Mouse (Mus musculus): ENCODE measurements at regions not wholly inside any gene's neighbourhood (a gene's known extent, or its start where the extent isn't known, plus 50 kb on each side); places are given as distances from the start of the nearest gene placed in this dataset.

DNA sequence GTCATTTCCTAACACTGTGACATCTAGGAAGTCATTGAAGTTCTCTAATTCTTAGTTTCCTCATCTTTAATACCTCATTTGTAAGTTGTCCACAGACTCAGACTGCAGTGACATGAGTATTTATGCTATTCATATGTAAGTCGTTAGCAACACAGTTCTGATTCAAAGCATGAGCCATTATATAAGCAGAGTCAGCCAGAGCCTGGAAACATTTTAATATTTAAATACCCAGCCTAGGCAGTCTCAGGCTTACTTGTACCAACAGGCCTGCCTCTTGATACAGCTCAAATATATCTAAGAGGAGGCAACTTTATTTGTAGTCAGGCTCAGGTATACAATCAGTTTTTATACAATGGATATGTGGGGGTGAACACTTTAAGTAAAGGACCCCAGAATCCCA, 534.8 kb upstream of the Gm26657 start:
- no peak overlapping the region for H3K9ac ChIP-seq
- no peaks in the 10 kb centered on the region for H3K27me3 ChIP-seq (replicated peaks)
- WGBS = 56% methylated on average over 1 of the region's 1 CpGs
- no peak overlapping the region for H3K4me2 ChIP-seq
- no peaks in the 10 kb centered on the region for H3K9me3 ChIP-seq
- no peak overlapping the region for H3K4me3 ChIP-seq (replicated peaks)
- no peak for ATAC-seq (ENCODE audit: insufficient read depth, low FRiP score, low read depth)
- no peaks in the 10 kb centered on the region for H3K4me1 ChIP-seq
- H3K27ac ChIP-seq = no peak overlapping the region
- H3K36me3 ChIP-seq = no peaks in the 10 kb centered on the region

DNA sequence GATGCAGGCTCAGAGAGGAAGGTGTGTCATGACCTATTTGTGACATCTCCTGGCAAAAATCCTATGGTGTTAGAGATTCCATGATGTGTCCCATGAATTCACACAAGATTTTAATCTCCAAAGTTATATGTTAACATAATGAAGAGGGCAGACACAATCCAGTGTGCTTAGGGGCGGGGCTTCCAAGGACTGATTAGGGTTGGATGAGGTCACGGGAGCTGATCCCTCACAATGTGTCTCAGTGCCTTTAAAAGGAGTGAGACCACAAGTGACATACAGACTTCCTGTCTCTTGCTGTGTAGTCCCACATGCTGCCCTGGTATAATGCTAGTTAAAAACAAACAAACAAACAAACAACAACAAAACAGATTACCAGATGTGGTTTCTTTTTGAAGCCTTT, 546.5 kb upstream of the Gm26657 start:
- no peak for ATAC-seq (ENCODE audit: insufficient read depth, low FRiP score, low read depth)
- WGBS = 66% methylated on average over 2 of the region's 2 CpGs
- Histone ChIP-seq H3K36me3 (no peaks in the 10 kb centered on the region), H3K9me3 (no peaks in the 10 kb centered on the region), H3K4me3 (replicated peaks) (no peak overlapping the region), H3K4me1 (no peaks in the 10 kb centered on the region), H3K27ac (no peak overlapping the region), H3K4me2 (no peak overlapping the region), H3K27me3 (replicated peaks) (no peaks in the 10 kb centered on the region), H3K9ac (no peak overlapping the region)

DNA sequence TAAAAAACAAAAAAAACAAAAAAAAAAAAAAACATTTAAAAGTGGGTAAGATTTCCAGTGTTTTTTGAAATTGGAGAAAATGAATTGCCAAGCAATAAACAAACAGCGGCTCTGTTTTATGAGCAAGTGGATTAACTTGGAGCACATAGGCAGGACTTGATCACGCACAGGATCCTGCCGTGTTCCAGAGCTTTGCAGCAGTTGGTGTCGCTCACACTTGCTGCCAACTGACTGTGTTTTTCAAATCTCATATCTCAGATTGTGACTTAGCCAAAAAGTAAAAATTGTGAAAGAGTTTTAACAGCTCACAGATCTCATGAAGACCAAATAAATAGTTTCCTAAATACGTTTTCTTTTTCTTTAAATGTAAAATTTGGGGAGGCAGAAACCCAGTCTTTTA, 547.4 kb upstream of the Gm26657 start:
- Histone ChIP-seq H3K4me1 (no peaks in the 10 kb centered on the region), H3K36me3 (no peaks in the 10 kb centered on the region), H3K9ac (no peak overlapping the region), H3K4me3 (replicated peaks) (no peak overlapping the region), H3K27me3 (replicated peaks) (no peaks in the 10 kb centered on the region), H3K27ac (no peak overlapping the region), H3K4me2 (no peak overlapping the region), H3K9me3 (no peaks in the 10 kb centered on the region)
- WGBS = 68% methylated on average over 5 of the region's 5 CpGs
- ATAC-seq (ENCODE audit: insufficient read depth, low FRiP score, low read depth) = no peak

DNA sequence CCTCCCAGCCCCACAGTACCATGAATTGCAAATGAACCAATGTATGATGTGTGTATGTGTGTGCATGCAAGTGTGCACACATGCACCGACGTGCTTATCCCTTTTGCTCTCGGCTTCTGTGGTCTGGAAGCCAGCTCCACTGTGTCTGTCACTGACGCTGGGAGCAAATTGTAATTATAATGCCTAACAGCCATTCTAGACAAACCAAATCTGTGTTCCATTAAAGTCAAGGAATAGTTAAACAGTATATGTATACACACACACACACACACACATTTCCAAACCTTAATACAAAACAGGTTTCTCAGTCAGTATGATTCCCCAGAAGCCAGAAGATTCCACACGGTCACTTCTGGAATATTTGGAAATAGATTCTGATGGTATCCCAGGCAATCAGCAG, 560.3 kb upstream of the Gm26657 start:
- WGBS = 76% methylated on average over 5 of the region's 5 CpGs
- no peaks in the 10 kb centered on the region for H3K9me3 ChIP-seq
- no peak overlapping the region for H3K9ac ChIP-seq
- no peaks in the 10 kb centered on the region for H3K36me3 ChIP-seq
- H3K4me1 ChIP-seq = no peaks in the 10 kb centered on the region
- ATAC-seq (ENCODE audit: insufficient read depth, low FRiP score, low read depth) = no peak
- no peak overlapping the region for H3K4me2 ChIP-seq
- no peaks in the 10 kb centered on the region for H3K27me3 ChIP-seq (replicated peaks)
- H3K27ac ChIP-seq = no peak overlapping the region
- H3K4me3 ChIP-seq (replicated peaks) = no peak overlapping the region

DNA sequence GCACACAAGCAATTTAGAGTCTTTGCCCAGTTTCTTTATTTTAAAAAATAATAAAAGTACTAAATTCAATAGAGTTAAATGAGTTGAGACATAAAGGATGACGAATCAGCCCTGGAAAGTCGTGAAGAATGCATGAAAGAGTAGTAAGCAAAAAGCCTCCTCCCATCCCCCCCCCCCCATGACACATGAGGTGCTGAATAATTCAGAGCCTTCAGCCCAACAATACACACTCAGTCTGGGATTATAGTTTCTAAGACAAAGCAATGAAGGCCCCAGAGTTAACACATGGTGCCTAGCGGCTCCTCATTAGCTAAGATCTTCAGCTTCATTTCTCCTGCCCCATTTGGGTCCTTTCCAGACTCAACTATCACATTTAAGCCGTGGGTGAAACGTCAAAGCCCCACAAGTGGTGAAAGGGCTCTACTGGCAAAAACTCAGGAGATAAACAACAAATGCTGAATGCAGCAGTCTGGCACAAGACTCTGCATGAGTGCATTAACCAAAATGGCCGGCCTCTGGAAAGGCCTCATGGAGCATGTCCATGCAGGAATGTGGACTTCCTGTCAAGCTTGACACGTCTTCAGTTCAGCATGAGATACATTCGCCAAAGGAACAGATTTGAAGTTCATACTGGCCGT, 560.9 kb upstream of the Gm26657 start:
- Histone ChIP-seq H3K27ac (no peak overlapping the region), H3K9me3 (no peaks in the 10 kb centered on the region), H3K4me3 (replicated peaks) (no peak overlapping the region), H3K36me3 (no peaks in the 10 kb centered on the region), H3K4me1 (no peaks in the 10 kb centered on the region), H3K9ac (no peak overlapping the region), H3K27me3 (replicated peaks) (no peaks in the 10 kb centered on the region), H3K4me2 (no peak overlapping the region)
- ATAC-seq (ENCODE audit: insufficient read depth, low FRiP score, low read depth) = no peak
- WGBS = 70% methylated on average over 9 of the region's 9 CpGs

DNA sequence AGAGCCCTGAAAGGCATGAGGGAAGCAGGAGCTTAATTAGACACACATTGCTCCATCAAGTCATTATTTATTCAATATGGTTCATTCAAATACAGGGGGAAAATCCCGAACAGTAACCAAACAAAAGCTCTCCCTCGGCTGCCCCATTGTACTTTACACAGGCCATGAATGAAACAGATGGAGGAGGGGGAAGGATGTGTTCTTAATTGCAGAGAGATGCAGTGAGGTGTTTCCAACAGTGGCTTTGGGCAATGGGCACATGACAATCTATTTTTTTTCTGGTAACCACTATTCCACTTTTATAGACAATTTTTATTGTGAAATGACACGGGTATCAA, 578.6 kb upstream of the Gm26657 start:
- H3K9ac ChIP-seq = no peak overlapping the region
- no peak overlapping the region for H3K4me3 ChIP-seq (replicated peaks)
- H3K4me2 ChIP-seq = no peak overlapping the region
- no peaks in the 10 kb centered on the region for H3K4me1 ChIP-seq
- H3K27me3 ChIP-seq (replicated peaks) = no peaks in the 10 kb centered on the region
- ATAC-seq (ENCODE audit: insufficient read depth, low FRiP score, low read depth) = no peak
- H3K27ac ChIP-seq = no peak overlapping the region
- no peaks in the 10 kb centered on the region for H3K36me3 ChIP-seq
- H3K9me3 ChIP-seq = no peaks in the 10 kb centered on the region
- 64% methylated on average over 3 of the region's 3 CpGs for WGBS

DNA sequence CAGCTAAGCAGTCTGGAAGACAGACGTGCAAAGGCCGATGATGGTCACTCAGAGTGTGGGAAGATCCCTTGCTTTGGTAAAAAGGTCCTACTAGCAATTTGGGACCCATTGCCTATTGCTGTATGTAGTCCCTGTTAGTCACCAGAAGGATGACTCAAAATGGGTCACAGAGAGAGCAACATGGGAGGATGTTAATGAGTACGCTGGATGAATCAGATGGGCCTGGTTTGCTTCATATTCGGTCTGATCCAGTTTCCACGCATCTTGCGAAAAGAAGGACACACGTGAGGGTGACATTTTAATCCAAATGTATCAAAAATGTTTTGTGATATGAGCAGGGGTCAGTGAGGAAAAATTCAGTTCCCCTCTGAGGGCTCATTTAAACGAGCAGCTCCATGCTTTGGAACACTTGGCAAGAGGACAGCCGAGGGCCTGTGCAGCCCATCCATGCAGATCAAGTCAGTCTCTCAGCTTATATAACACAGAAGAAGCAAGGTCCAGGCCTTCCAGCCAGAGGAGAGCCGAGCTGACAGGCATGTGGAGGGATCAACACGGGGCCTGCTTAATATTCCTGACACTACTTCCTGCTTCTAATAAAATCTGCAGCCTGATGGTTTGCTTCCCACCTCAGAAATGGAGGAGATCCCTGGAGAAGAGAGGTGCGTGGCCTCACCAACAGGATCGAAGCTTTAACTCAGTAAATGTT, 579.2 kb upstream of the Gm26657 start:
- H3K4me1 ChIP-seq = no peaks in the 10 kb centered on the region
- H3K9me3 ChIP-seq = no peaks in the 10 kb centered on the region
- no peak overlapping the region for H3K9ac ChIP-seq
- WGBS = 75% methylated on average over 13 of the region's 13 CpGs
- no peak overlapping the region for H3K4me2 ChIP-seq
- H3K4me3 ChIP-seq (replicated peaks) = no peak overlapping the region
- no peaks in the 10 kb centered on the region for H3K27me3 ChIP-seq (replicated peaks)
- no peak overlapping the region for H3K27ac ChIP-seq
- no peaks in the 10 kb centered on the region for H3K36me3 ChIP-seq
- no peak for ATAC-seq (ENCODE audit: insufficient read depth, low FRiP score, low read depth)

DNA sequence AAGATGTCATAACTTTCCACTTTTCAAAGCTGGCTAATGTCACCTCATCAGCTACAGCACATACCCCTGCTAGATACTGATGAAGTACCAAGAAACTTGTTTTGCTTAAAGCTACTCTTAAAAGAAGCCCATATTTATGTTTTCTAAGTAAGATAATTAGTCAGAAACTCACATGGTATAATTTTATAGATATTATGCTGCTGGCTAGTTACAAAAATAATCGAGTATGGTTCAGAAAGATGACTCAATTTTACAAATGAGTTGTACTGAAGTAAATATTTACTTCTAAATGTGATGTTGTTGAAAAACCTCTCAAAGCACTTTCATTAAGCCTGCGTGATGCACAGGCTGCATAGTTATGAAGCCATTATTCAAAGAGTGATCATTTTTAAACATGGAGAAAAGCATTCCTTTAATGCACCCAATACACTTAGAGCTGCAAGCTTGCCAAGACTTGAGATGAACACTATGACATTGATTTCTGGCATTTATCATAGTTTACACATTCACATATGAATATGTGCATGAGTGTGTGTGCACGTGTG, 582.3 kb upstream of the Gm26657 start:
- H3K9ac ChIP-seq = no peak overlapping the region
- no peak overlapping the region for H3K27ac ChIP-seq
- no peak overlapping the region for H3K4me3 ChIP-seq (replicated peaks)
- no peaks in the 10 kb centered on the region for H3K36me3 ChIP-seq
- 48% methylated on average over 3 of the region's 3 CpGs for WGBS
- no peak overlapping the region for H3K4me2 ChIP-seq
- H3K27me3 ChIP-seq (replicated peaks) = no peaks in the 10 kb centered on the region
- ATAC-seq (ENCODE audit: insufficient read depth, low FRiP score, low read depth) = no peak
- no peaks in the 10 kb centered on the region for H3K4me1 ChIP-seq
- H3K9me3 ChIP-seq = no peaks in the 10 kb centered on the region

DNA sequence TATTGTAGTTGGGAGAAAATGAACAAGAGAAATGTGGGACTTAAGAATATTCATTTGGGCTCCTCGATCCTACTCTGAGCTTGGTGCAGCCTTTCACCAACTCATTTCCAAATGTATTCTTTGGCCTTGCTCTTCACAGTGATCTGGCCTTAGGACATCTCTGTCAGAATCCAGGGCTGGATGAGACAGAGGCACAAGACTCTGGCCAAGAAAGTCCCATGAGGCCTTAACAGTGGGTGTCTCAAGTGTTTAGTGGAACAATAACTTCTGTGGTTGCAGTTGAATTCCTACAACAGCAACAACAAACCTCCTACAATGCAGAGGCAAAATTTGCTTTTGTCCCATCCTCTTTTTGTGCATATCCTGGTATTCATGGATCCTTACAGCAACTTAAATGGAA, 589.2 kb upstream of the Gm26657 start:
- Histone ChIP-seq H3K9me3 (no peaks in the 10 kb centered on the region), H3K36me3 (no peaks in the 10 kb centered on the region), H3K9ac (no peak overlapping the region), H3K4me3 (replicated peaks) (no peak overlapping the region), H3K27ac (no peak overlapping the region), H3K27me3 (replicated peaks) (no peaks in the 10 kb centered on the region), H3K4me1 (no peaks in the 10 kb centered on the region), H3K4me2 (no peak overlapping the region)
- WGBS = 94% methylated on average over 1 of the region's 1 CpGs
- ATAC-seq (ENCODE audit: insufficient read depth, low FRiP score, low read depth) = no peak

DNA sequence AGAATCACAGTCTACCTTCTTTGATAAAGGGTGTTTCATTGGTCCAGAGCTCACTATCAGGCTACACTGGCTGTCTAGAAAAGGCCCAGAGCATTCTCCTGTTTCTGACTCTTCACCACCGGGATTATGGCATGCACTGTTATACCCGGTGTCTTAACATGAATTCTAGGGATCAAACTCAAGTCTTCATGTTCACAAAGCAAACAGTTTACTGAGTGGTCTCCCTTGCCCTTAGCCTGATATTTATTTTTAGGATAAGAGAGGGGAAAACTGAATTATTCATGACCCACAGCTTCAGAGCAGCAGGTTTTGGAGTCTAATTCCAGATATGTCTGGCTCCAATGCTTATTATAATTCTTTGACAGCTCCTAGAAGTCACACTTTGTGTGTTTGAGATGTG, 596.0 kb upstream of the Gm26657 start:
- Histone ChIP-seq H3K4me1 (no peaks in the 10 kb centered on the region), H3K9me3 (no peaks in the 10 kb centered on the region), H3K27ac (no peak overlapping the region), H3K27me3 (replicated peaks) (no peaks in the 10 kb centered on the region), H3K36me3 (no peaks in the 10 kb centered on the region), H3K4me3 (replicated peaks) (no peak overlapping the region), H3K9ac (no peak overlapping the region), H3K4me2 (no peak overlapping the region)
- 89% methylated on average over 2 of the region's 2 CpGs for WGBS
- no peak for ATAC-seq (ENCODE audit: insufficient read depth, low FRiP score, low read depth)

DNA sequence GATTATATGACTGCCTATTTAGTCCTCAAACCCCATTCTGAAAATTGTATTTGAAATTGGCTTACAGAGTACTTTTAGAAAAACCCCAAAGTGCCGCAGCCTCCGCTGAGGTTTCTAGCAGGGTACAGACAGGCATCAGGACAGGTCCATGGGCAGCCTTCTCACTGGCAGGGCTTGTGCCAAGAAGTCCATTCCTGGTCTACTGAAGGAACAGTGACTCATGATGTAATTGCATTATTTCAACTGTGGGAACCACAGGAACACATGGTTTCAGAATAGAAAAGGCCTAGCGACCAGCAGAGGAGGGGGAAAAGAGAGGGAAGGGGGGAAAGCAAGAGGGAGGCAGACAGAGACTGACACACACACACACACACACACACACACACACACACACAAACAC, 603.0 kb upstream of the Gm26657 start:
- Histone ChIP-seq H3K4me1 (no peaks in the 10 kb centered on the region), H3K36me3 (no peaks in the 10 kb centered on the region), H3K9me3 (no peaks in the 10 kb centered on the region), H3K4me3 (replicated peaks) (no peak overlapping the region), H3K27me3 (replicated peaks) (no peaks in the 10 kb centered on the region), H3K9ac (no peak overlapping the region), H3K4me2 (no peak overlapping the region), H3K27ac (no peak overlapping the region)
- WGBS = 91% methylated on average over 3 of the region's 3 CpGs
- no peak for ATAC-seq (ENCODE audit: insufficient read depth, low FRiP score, low read depth)

DNA sequence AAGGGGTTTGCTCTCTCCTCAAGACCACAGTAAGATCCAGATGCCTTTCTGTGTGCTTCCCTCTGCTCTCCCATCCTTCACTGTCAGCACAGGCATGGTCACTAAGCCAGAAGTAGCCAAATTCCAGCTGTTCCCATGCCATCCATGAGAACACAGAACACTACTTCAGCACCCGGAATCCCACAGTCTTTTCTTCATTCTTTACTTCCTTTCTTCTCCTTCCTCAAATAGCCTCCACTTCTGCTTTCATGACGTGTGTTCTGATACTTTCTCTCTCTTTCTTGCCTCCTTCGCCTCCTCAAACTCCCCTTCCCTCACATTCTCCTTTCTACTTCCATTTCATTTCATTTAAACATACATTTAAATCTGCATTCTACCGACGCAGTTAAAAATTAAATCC, 602.1 kb upstream of the Klf4 start:
- Histone ChIP-seq H3K27me3 (replicated peaks) (no peaks in the 10 kb centered on the region), H3K4me1 (no peaks in the 10 kb centered on the region), H3K27ac (no peak overlapping the region), H3K9me3 (no peaks in the 10 kb centered on the region), H3K4me3 (replicated peaks) (no peak overlapping the region), H3K36me3 (no peaks in the 10 kb centered on the region), H3K4me2 (no peak overlapping the region), H3K9ac (no peak overlapping the region)
- ATAC-seq (ENCODE audit: insufficient read depth, low FRiP score, low read depth) = no peak
- WGBS = 70% methylated on average over 5 of the region's 5 CpGs
